Mouse (Mus musculus) neural tube, embryonic 14.5 days (tissue): ENCODE data around the gene Fosl2. TPM values are rescaled to one million over a fixed set of nuclear protein-coding genes. Genes with fewer than 3 reads are reported as not detected.

Experiments
- ATAC-seq: fragments of 200-750 bp; cut with Nextera tagmentation; 2 replicates; pipeline ENCODE4 v1.8.0; 2017; ENCODE audit warnings: low read depth, mild to moderate bottlenecking, moderate TSS enrichment, moderate library complexity
- H3K27ac ChIP-seq: fragments of 300-500 bp; sonication (generic); 2 replicates; pipeline ENCODE4 v1.5.1; 2014; ENCODE audit warnings: low read depth, mild to moderate bottlenecking, control low read depth, low read length, moderate library complexity, mixed read lengths
- H3K27me3 ChIP-seq: fragments of 300-500 bp; sonication (generic); 2 replicates; pipeline ENCODE4 v1.6.1; 2014; ENCODE audit warnings: low read length; ENCODE audit not compliant: control insufficient read depth, insufficient read depth
- H3K36me3 ChIP-seq: fragments of 300-500 bp; sonication (generic); 2 replicates; pipeline ENCODE4 v1.6.1; 2014; ENCODE audit warnings: low read length, mixed read lengths; ENCODE audit not compliant: control insufficient read depth, insufficient read depth
- H3K4me1 ChIP-seq: fragments of 300-500 bp; sonication (generic); 2 replicates; pipeline ENCODE4 v1.6.1; 2014; ENCODE audit warnings: low read length; ENCODE audit not compliant: control insufficient read depth, insufficient read depth
- H3K4me2 ChIP-seq: fragments of 300-500 bp; sonication (generic); 2 replicates; pipeline ENCODE4 v1.6.1; 2014; ENCODE audit warnings: mild to moderate bottlenecking, low read depth, low read length, control low read depth
- H3K4me3 ChIP-seq: fragments of 300-500 bp; sonication (generic); 2 replicates; pipeline ENCODE4 v1.5.1; 2014; ENCODE audit warnings: low read depth, low read length, control low read depth, mixed read lengths
- H3K9ac ChIP-seq: fragments of 300-500 bp; sonication (generic); replicated peaks from 2 replicates; pipeline ENCODE4 v1.6.1; 2014; ENCODE audit warnings: low read depth, mild to moderate bottlenecking, control low read depth, low read length, mixed read lengths
- H3K9me3 ChIP-seq: fragments of 300-500 bp; sonication (generic); 2 replicates; pipeline ENCODE4 v1.6.1; 2016; ENCODE audit warnings: low read length; ENCODE audit not compliant: control insufficient read depth
- WGBS: fragments of 180-500 bp; shearing (Covaris S2); extraction: QIAGEN DNeasy Blood & Tissue Kit; methylation state at CpG from one replicate; pipeline ENCODE4 v1.1.7; 2014; 5-methylcytosine and 5-hydroxymethylcytosine counted together
- polyA plus RNA-seq: library from polyadenylated mRNA; unstranded; fragments of >200 nt; fragmentation: Nextera tagmentation; extraction: Ambion mirVana; gene quantifications from 2 replicates; pipeline ENCODE4 v1.2.1, GENCODE M21; 2014

Gene Fosl2
- polyA plus RNA-seq, 1 experiment from 2014 or later, result 0.58 TPM

- Histone ChIP-seq H3K4me2 (peak overlapping the region; percentile 12; the same call in 1 of the 2 replicates), H3K36me3 (no peaks in the 10 kb centered on the region), H3K27me3 (peaks cover 26% of the 10 kb centered on the region), H3K4me1 (peaks cover 5% of the 10 kb centered on the region; the same call in 1 of the 2 replicates), H3K9ac (no peak overlapping the region), H3K27ac (no peak overlapping the region), H3K9me3 (no peaks in the 10 kb centered on the region), H3K4me3 (no peak overlapping the region)
- 75% methylated on average over 10 of the region's 10 CpGs for WGBS
- no peak for ATAC-seq
Observed at GRCm38 (mm10) chr5:32138446-32139195, 3.0 kb downstream of the Fosl2 start.

- peaks cover 2% of the 10 kb centered on the region; the same call in 1 of the 2 replicates for H3K4me1 ChIP-seq
- no peak overlapping the region for H3K4me3 ChIP-seq
- no peaks in the 10 kb centered on the region for H3K36me3 ChIP-seq
- peaks cover 26% of the 10 kb centered on the region for H3K27me3 ChIP-seq
- 54% methylated on average over 9 of the region's 9 CpGs for WGBS
- H3K9ac ChIP-seq, result no peak overlapping the region
- H3K27ac ChIP-seq, result no peak overlapping the region
- H3K4me2 ChIP-seq, result no peak overlapping the region
- H3K9me3 ChIP-seq, result no peaks in the 10 kb centered on the region
- ATAC-seq, result no peak
Observed at GRCm38 (mm10) chr5:32139516-32140037, 4.0 kb downstream of the Fosl2 start.

- no peak for ATAC-seq
- no peaks in the 10 kb centered on the region for H3K36me3 ChIP-seq
- peaks cover 15% of the 10 kb centered on the region for H3K27me3 ChIP-seq
- no peak overlapping the region for H3K4me3 ChIP-seq
- 90% methylated on average over 2 of the region's 2 CpGs for WGBS
- 0 out of 2 replicates have a peak, but pooled peaks cover 2% of the 10 kb centered on the region for H3K4me1 ChIP-seq
- H3K4me2 ChIP-seq, result no peak overlapping the region
- no peaks in the 10 kb centered on the region for H3K9me3 ChIP-seq
- H3K27ac ChIP-seq, result no peak overlapping the region
- no peak overlapping the region for H3K9ac ChIP-seq
Observed at GRCm38 (mm10) chr5:32141899-32142298, 6.3 kb downstream of the Fosl2 start.

GRCm38 (mm10) chr5:32143433-32143970, 7.9 kb downstream of the Fosl2 start:
- H3K27ac ChIP-seq, result no peak overlapping the region
- no peaks in the 10 kb centered on the region for H3K36me3 ChIP-seq
- H3K4me3 ChIP-seq, result no peak overlapping the region
- no peak overlapping the region for H3K9ac ChIP-seq
- H3K27me3 ChIP-seq, result 0 out of 2 replicates have a peak, but pooled peaks cover under 1% of the 10 kb centered on the region
- ATAC-seq, result no peak
- WGBS, result 62% methylated on average over 13 of the region's 13 CpGs
- H3K4me2 ChIP-seq, result no peak overlapping the region
- H3K9me3 ChIP-seq, result no peaks in the 10 kb centered on the region
- H3K4me1 ChIP-seq, result no peaks in the 10 kb centered on the region

GRCm38 (mm10) chr5:32146281-32146680, 10.7 kb downstream of the Fosl2 start:
- H3K9me3 ChIP-seq, result no peaks in the 10 kb centered on the region
- WGBS, result 93% methylated on average over 6 of the region's 6 CpGs
- H3K4me3 ChIP-seq, result no peak overlapping the region
- no peak overlapping the region for H3K9ac ChIP-seq
- H3K36me3 ChIP-seq, result no peaks in the 10 kb centered on the region
- no peak overlapping the region for H3K27ac ChIP-seq
- H3K4me2 ChIP-seq, result no peak overlapping the region
- H3K4me1 ChIP-seq, result no peaks in the 10 kb centered on the region
- no peaks in the 10 kb centered on the region for H3K27me3 ChIP-seq
- no peak for ATAC-seq

GRCm38 (mm10) chr5:32148593-32148992, 13.0 kb downstream of the Fosl2 start:
- Histone ChIP-seq H3K4me2 (no peak overlapping the region), H3K9ac (no peak overlapping the region), H3K27me3 (no peaks in the 10 kb centered on the region), H3K36me3 (no peaks in the 10 kb centered on the region), H3K9me3 (no peaks in the 10 kb centered on the region), H3K27ac (no peak overlapping the region), H3K4me3 (no peak overlapping the region), H3K4me1 (0 out of 2 replicates have a peak, but pooled peaks cover 5% of the 10 kb centered on the region)
- 80% methylated on average over 4 of the region's 4 CpGs for WGBS
- ATAC-seq, result no peak

GRCm38 (mm10) chr5:32151244-32151643, 15.6 kb downstream of the Fosl2 start:
- ATAC-seq, result no peak
- Histone ChIP-seq H3K4me3 (no peak overlapping the region), H3K4me2 (no peak overlapping the region), H3K27me3 (no peaks in the 10 kb centered on the region), H3K4me1 (0 out of 2 replicates have a peak, but pooled peaks cover 5% of the 10 kb centered on the region), H3K9me3 (no peaks in the 10 kb centered on the region), H3K36me3 (no peaks in the 10 kb centered on the region), H3K27ac (no peak overlapping the region), H3K9ac (no peak overlapping the region)
- WGBS, result 55% methylated on average over 4 of the region's 4 CpGs

- Histone ChIP-seq H3K36me3 (no peaks in the 10 kb centered on the region), H3K27me3 (no peaks in the 10 kb centered on the region), H3K27ac (no peak overlapping the region), H3K9ac (no peak overlapping the region), H3K4me3 (no peak overlapping the region), H3K4me2 (peak overlapping the region; percentile 35; the same call in 1 of the 2 replicates), H3K4me1 (0 out of 2 replicates have a peak, but pooled peaks cover 5% of the 10 kb centered on the region), H3K9me3 (no peaks in the 10 kb centered on the region)
- WGBS, result 66% methylated on average over 28 of the region's 28 CpGs
- ATAC-seq, result no peak
Observed at GRCm38 (mm10) chr5:32152725-32153417, 17.3 kb downstream of the Fosl2 start.
